Mouse (Mus musculus) A20 (cell line): Measurements from ENCODE around the gene Olfr1030.
"Not testable (repeated sequence)": the region's sequence is repeated elsewhere in the genome, so short reads cannot be mapped to it uniquely, and the experiment has no call there.

Experiments used
- DNase-seq: peaks from one replicate; pipeline ENCODE4 v3.0.0-alpha.2; 2011; ENCODE audit warnings: low read depth, low spot score

Gene Olfr1030

DNA sequence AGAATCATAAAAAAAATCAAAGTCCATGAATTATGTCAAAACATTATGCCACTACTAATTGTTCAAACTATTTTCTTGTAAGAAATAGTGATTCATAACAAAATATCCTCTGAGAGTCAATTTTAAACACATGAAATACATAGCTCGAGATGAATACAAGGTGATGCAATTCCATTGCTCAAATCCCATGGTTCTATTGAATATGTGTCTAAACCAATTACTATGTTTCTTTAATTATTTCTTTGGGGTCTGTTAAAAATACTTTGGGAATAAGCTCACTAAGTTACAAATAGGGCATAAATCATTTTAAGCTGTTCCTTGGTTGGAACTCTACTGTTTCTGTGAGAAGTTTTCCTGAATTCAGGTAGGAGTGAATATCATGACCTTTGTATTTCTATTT lies at the start of gene Olfr1030:
Gene Olfr1030, plus strand, starts transcription at position 301 of the 400 bp plus-strand sequence.
- no peak for DNase-seq

GRCm38 (mm10) chr2:85950137-85950536 lies 28.9 kb upstream of the Olfr1030 start, which contains the start of gene Olfr1028:
Gene Olfr1028 (plus strand): TSS chr2:85950437.
- DNase-seq, result no peak

DNA sequence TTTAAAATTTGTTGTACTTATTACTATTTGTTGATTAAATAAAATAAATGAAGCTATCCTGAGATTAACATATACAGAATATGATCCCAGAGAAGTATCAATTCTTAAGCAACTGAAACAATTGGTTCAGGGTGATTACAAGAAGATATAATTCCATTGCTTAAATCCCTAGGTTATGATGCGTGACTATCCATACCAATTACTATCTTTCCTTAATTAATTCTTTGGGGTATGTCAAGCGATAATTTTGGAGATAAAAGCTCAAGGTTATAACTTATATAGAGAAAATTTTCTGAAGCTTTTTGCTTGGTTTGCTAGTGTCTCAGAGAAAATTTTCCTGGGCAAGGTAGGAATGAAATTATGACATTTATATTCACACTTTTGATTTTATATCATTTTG lies 5.5 kb upstream of the Olfr1030 start, which contains the start of gene Olfr1029:
Gene Olfr1029, plus strand, starts transcription at position 301 of the 400 bp plus-strand sequence.
- no peak for DNase-seq

DNA sequence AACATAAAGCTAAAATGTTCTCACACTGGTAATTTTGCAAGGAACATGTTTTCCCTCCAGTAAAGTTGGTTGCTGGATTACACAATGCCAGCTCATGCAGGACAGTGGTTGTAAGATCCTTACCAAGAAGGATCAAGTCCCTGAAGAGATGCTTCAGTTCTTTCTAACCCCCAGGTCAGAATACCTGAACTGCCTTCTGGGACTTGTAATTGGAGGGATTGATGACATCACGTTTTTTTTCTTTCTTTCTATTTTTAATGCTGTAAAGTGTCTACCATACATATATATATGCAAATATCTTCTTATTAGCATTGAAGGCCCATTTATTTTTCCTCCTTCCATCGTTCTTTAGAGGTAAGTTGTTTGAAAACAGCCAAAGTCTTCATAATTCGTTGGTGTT lies 10.9 kb downstream of the Olfr1030 start, which contains the start of gene Olfr1031:
Gene Olfr1031, plus strand, starts transcription at position 301 of the 400 bp plus-strand sequence.
- no peak for DNase-seq

GRCm38 (mm10) chr2:86005240-86005639 lies 26.2 kb downstream of the Olfr1030 start, which contains the start of gene Olfr1032:
Gene Olfr1032 (plus strand): TSS chr2:86005540.
- DNase-seq, result no peak

DNA sequence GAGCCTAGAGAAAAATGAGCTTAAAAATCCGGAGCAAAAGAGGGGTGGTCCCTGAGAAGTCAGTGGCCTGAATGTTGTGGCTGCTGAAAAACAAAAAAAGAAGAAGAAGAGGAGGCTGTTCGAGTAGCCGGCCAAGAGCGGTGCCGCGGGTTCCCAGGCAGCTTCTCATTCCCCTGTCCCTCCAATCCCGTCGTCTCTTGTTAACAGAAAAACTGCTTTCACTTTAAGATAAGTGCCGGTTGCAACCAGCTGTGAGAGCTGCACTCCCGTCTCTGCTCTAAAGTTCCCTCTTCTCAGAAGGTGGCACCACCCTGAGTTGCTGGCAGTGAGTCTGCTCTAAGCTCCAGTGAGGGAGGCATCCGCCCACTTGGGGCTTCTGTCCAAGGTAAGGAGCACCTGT lies 41.3 kb downstream of the Olfr1030 start, which contains the start of gene Olfr1033:
Gene Olfr1033, plus strand, starts transcription at position 228 of the 400 bp plus-strand sequence.
- DNase-seq, result not testable (repeated sequence)

GRCm38 (mm10) chr2:86021518-86021917 lies 42.4 kb downstream of the Olfr1030 start:
- DNase-seq, result not testable (repeated sequence)
